Comparison of ENCODE assay signal across 8 mouse cellular contexts in genomic region chr1:153980886-153981285, GRCm38 (mm10).
DNase-seq lines count a peak whose midpoint lies in the region; ATAC-seq lines count a peak whose summit lies in the region.

No protein-coding gene starts in this region.

- no peak overlapping the region for H3K9ac ChIP-seq in hindbrain, embryonic 16.5 days (ENCODE audit: low read depth, low read length)
- H3K9ac ChIP-seq in heart, embryonic 11.5 days (ENCODE audit: low read depth, low read length): no peak overlapping the region
- H3K9ac ChIP-seq in lung, embryonic 16.5 days (ENCODE audit: low read length): no peak overlapping the region
- H3K9ac ChIP-seq in hindbrain, embryonic 11.5 days (ENCODE audit: low read depth, low read length): no peak overlapping the region

- no peak for ATAC-seq in hindbrain, embryonic 16.5 days
- ATAC-seq in heart, embryonic 11.5 days (replicated peaks; ENCODE audit: insufficient number of reproducible peaks, low FRiP score, low TSS enrichment): 0 out of 2 replicates have a peak, but pooled peaks have one; percentile 18
- peak; percentile 69; the same call in 1 of the 2 replicates for ATAC-seq in lung, embryonic 16.5 days (ENCODE audit: low read depth)
- ATAC-seq in hindbrain, embryonic 11.5 days (ENCODE audit: low FRiP score): no peak
- ATAC-seq in CD4-positive, CD25-positive, alpha-beta regulatory T cell, adult 4 months: no peak
- no peak for ATAC-seq in megakaryocyte-erythroid progenitor cell, adult 5-6 weeks (replicated peaks; ENCODE audit: low FRiP score, low TSS enrichment, poor library complexity, severe bottlenecking)

- no peaks in the 10 kb centered on the region for H3K27me3 ChIP-seq in hindbrain, embryonic 10.5 days (ENCODE audit: insufficient read depth, poor library complexity, severe bottlenecking)
- H3K27me3 ChIP-seq in hindbrain, embryonic 16.5 days (replicated peaks; ENCODE audit: control insufficient read depth, insufficient read depth, low read length): no peaks in the 10 kb centered on the region
- H3K27me3 ChIP-seq in heart, embryonic 11.5 days (ENCODE audit: control insufficient read depth, insufficient read depth, low read length): no peaks in the 10 kb centered on the region
- H3K27me3 ChIP-seq in lung, embryonic 16.5 days (ENCODE audit: control insufficient read depth, insufficient read depth, low read depth, low read length): no peaks in the 10 kb centered on the region
- H3K27me3 ChIP-seq in hindbrain, embryonic 11.5 days (ENCODE audit: control insufficient read depth, insufficient read depth, low read length): no peaks in the 10 kb centered on the region

- DNase-seq in hindbrain, embryonic 10.5 days (ENCODE audit: low spot score): no peak
- DNase-seq in c-Kit-positive CD71-negative TER-119-negative erythroid progenitor cells, embryonic 14.5 days (ENCODE audit: low read depth): peak; percentile 19
- no peak for DNase-seq in hindbrain, embryonic 11.5 days (ENCODE audit: low spot score)

- H3K9me3 ChIP-seq in hindbrain, embryonic 10.5 days: 0 out of 2 replicates have a peak, but pooled peaks cover under 1% of the 10 kb centered on the region
- H3K9me3 ChIP-seq in hindbrain, embryonic 16.5 days (ENCODE audit: control insufficient read depth, low read length): no peaks in the 10 kb centered on the region
- no peaks in the 10 kb centered on the region for H3K9me3 ChIP-seq in heart, embryonic 11.5 days (replicated peaks; ENCODE audit: control insufficient read depth, low read length)
- H3K9me3 ChIP-seq in lung, embryonic 16.5 days (ENCODE audit: control insufficient read depth, low read length): no peaks in the 10 kb centered on the region
- H3K9me3 ChIP-seq in hindbrain, embryonic 11.5 days (ENCODE audit: control insufficient read depth, low read length): no peaks in the 10 kb centered on the region

- no peak overlapping the region for H3K4me3 ChIP-seq in hindbrain, embryonic 10.5 days
- no peak overlapping the region for H3K4me3 ChIP-seq in hindbrain, embryonic 16.5 days (ENCODE audit: low read length)
- no peak overlapping the region for H3K4me3 ChIP-seq in heart, embryonic 11.5 days (ENCODE audit: low read depth, low read length)
- no peak overlapping the region for H3K4me3 ChIP-seq in lung, embryonic 16.5 days (ENCODE audit: low read length)
- no peak overlapping the region for H3K4me3 ChIP-seq in hindbrain, embryonic 11.5 days (ENCODE audit: low read depth, low read length)

- no peak overlapping the region for H3K4me2 ChIP-seq in hindbrain, embryonic 16.5 days (ENCODE audit: low read length)
- no peak overlapping the region for H3K4me2 ChIP-seq in heart, embryonic 11.5 days
- H3K4me2 ChIP-seq in lung, embryonic 16.5 days (ENCODE audit: low read depth, low read length): no peak overlapping the region
- H3K4me2 ChIP-seq in hindbrain, embryonic 11.5 days (replicated peaks; ENCODE audit: low read depth, low read length): no peak overlapping the region

- H3K4me1 ChIP-seq in hindbrain, embryonic 10.5 days (replicated peaks): peaks cover 16% of the 10 kb centered on the region
- no peaks in the 10 kb centered on the region; the same call in 1 of the 2 replicates for H3K4me1 ChIP-seq in hindbrain, embryonic 16.5 days (ENCODE audit: control insufficient read depth, insufficient read depth, low read depth, low read length)
- peaks cover 5% of the 10 kb centered on the region for H3K4me1 ChIP-seq in heart, embryonic 11.5 days (ENCODE audit: control insufficient read depth, insufficient read depth, low read length)
- H3K4me1 ChIP-seq in lung, embryonic 16.5 days (replicated peaks; ENCODE audit: control insufficient read depth, insufficient read depth, low read length): no peaks in the 10 kb centered on the region
- no peaks in the 10 kb centered on the region for H3K4me1 ChIP-seq in hindbrain, embryonic 11.5 days (replicated peaks; ENCODE audit: control insufficient read depth, insufficient read depth, low read length)

- H3K27ac ChIP-seq in hindbrain, embryonic 10.5 days: peak overlapping the region; percentile 1; the same call in 1 of the 2 replicates
- H3K27ac ChIP-seq in hindbrain, embryonic 16.5 days (ENCODE audit: low read depth, low read length): no peak overlapping the region
- H3K27ac ChIP-seq in heart, embryonic 11.5 days (ENCODE audit: low read depth, low read length): no peak overlapping the region
- no peak overlapping the region for H3K27ac ChIP-seq in lung, embryonic 16.5 days (ENCODE audit: low read length)
- no peak overlapping the region for H3K27ac ChIP-seq in hindbrain, embryonic 11.5 days (ENCODE audit: low read depth, low read length)

- WGBS in hindbrain, embryonic 10.5 days: 78% methylated on average over 6 of the region's 6 CpGs
- WGBS in hindbrain, embryonic 16.5 days: 54% methylated on average over 6 of the region's 6 CpGs
- WGBS in heart, embryonic 11.5 days (ENCODE audit: insufficient replicate concordance): 55% methylated on average over 6 of the region's 6 CpGs
- 48% methylated on average over 6 of the region's 6 CpGs for WGBS in lung, embryonic 16.5 days
- WGBS in hindbrain, embryonic 11.5 days: 81% methylated on average over 6 of the region's 6 CpGs

- no peaks in the 10 kb centered on the region for H3K36me3 ChIP-seq in hindbrain, embryonic 10.5 days
- no peaks in the 10 kb centered on the region for H3K36me3 ChIP-seq in hindbrain, embryonic 16.5 days (ENCODE audit: control insufficient read depth, insufficient read depth, low read length)
- H3K36me3 ChIP-seq in heart, embryonic 11.5 days (ENCODE audit: control insufficient read depth, insufficient read depth, low read length): no peaks in the 10 kb centered on the region
- no peaks in the 10 kb centered on the region for H3K36me3 ChIP-seq in lung, embryonic 16.5 days (ENCODE audit: control insufficient read depth, insufficient read depth, low read length)
- no peaks in the 10 kb centered on the region for H3K36me3 ChIP-seq in hindbrain, embryonic 11.5 days (ENCODE audit: control insufficient read depth, insufficient read depth, low read length)

Comparison
In these comparisons a context has a peak if more than half of its experiments do, and no peak if none do; other contexts are left out.
1. ATAC-seq: peak in heart, embryonic 11.5 days (single experiment) and lung, embryonic 16.5 days (single experiment); none in hindbrain, embryonic 16.5 days (single experiment), hindbrain, embryonic 11.5 days (single experiment), CD4-positive, CD25-positive, alpha-beta regulatory T cell, adult 4 months (single experiment) and megakaryocyte-erythroid progenitor cell, adult 5-6 weeks (single experiment).